Mouse (Mus musculus) v-Abl transformed pro-B cells (cell line): Measurements from ENCODE around the gene Map3k11.
"Not testable (repeated sequence)": the region's sequence is repeated elsewhere in the genome, so short reads cannot be mapped to it uniquely, and the experiment has no call there.

Experiments used
- in situ Hi-C, 2 experiments: fragments of 400-800 bp; cut with MboI; formaldehyde crosslinking; loops; one replicate each; pipeline ENCODE4 v1.15.1; 2025; ENCODE audit not compliant: unreplicated experiment in 2 of 2

Gene Map3k11

DNA sequence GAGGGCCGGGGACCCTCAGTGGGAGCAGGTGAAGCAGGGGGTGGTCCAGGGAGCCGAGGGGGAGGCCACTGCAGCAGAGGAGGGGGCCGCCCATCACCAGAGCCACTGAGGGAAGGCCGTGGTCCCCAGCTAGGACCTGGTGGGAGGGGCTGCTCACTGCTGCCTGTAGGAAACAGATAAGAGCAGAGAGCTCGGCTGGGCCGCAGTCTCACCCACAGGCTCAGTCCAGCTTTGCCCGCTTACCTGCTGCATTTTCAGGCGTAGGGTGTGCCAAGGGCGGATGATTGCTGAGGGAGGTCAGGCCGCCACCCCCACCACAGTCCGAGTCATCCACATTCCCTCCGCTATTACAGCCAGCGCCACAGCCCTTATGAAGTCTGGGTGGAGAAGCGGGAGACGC lies 23.1 kb upstream of the Map3k11 start:
- in situ Hi-C loops = no loop called here

DNA sequence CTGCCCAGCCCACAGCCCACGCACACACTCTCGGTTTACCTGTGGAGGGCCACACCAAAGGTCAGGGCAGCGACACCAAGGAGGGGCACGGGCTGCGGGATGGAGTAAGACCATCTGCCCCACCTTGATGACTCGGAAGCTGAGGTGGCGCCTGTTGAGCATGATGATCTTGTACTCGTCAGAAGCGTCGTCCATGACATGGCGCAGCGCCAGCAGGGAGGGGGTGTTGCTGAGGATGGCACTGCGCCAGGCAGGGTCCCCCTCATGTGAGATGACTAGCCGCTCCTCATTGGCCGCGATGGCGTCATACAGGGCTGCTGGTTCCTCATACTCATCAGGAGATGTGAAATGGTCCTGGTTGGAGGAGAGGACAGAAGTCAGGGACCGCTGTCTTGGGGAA lies 22.2 kb upstream of the Map3k11 start:
- in situ Hi-C loops = no loop called here

DNA sequence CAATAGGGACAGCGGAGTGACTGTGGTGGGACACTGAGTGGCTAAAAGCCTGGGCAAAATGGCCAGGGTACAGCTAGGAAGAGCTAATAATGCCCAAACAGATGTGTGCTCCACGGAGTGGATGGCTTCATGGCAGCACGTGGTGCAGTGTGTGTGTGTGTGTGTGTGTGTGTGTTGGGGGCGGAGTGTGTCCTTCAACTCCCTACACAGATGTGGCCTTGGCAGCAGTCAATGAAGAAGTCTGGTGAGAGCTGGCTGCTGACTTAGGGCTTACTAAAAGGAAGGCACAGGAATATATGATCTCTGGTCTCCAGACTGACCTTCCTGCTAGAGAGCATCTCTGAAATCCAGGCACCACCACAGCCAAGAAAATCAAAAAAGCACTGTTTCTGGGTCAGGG lies 20.2 kb upstream of the Map3k11 start:
- in situ Hi-C loops = no loop called here

DNA sequence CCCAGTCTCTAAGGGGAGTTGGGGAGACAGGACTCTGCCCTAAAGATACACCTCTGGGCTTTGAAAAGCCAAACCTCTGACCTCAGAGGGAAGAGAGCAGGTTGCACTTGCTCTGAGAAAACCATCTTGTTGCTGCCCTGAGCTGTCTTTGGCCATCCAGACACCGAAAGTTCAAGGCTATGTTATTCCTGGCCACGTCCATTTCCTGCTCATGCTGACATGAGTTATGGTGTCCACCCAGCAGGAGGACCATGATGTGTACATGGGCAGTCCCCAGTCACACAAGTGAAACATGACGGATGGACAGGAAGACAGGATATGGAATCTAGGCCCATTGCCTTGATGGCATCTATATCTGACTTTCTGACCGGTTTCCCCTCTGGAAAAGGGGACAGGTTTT lies 8.1 kb upstream of the Map3k11 start:
- in situ Hi-C loops = no loop called here

DNA sequence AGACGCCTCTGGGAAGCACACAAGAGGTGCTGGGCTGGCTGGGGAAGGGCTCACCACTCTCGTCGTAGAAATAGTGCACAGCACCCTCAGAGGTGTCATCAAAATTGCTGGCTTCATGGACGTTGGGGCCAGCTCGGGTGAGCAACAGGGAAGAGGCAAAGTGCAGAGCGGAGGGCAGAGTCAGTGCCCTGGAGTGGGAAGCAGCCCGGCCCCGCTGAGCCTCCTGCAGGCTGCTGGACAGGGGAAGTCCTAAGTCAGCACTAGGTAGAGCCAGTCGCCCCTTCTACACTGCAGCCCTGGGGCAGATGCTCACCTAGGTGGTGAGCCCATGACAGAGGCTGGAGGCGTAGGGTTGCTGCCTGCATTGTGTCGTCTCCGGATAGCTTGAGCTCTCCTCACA lies 4.3 kb upstream of the Map3k11 start:
- in situ Hi-C loops = no loop called here

DNA sequence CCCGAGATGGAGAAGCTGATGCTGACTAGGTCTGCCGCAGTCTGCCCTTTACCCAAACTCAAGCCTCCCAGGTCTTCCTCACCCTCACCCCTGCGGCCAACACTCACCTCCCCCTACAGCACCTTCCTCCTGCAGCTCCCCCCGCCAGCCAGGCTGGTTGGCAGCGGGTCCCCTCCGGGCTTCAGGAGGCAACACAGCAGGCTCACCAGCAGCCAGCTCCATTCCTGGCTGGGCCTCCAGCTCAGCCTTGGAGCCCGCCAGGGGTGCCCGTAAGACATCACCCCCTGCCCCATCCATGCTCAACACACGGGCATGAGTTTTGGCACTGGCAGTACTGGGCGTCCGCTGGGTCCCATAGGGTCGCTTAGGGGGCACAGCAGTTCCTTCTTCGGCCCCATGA lies 3.6 kb upstream of the Map3k11 start:
- in situ Hi-C loops = no loop called here

DNA sequence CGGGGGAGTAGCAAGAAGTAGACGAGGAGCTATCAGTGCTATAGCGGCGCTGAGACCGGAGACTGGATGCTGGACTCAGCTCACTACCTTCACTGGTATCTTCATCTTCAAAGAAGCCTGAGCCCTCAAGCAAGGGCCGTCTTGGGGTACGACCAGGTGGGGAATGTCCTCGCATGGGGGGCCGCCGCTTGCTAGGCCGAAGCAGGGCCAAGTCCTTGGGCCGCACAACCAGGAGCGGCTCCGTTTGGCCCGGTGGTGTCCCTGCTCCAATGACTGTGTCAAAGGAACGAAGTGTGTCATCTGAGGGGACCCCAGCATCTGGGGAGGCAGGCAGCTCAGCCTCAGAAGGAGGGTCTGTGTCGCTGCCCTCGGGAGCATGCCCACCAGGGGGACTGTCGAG lies 3.1 kb upstream of the Map3k11 start:
- in situ Hi-C loops = no loop called here

DNA sequence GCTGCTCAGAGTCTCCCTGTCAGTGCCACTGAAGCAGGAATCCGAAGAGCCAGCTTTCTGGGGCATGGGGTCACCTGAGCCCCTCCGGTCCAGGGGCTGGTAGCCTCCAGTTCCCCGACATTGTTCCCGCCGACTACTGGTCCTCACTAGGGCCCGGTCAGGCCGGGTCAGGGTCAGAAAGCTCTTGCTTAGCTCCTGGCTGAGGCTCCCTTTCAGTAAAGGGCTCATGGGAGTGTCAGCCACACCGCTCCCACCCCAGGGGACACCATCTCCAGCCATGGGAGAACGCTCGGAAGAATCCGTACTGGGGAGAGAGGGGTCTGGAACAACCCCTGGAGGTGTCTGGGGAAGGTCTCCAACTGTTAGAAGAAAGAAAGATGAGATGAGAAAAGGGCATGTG lies 2.7 kb upstream of the Map3k11 start:
- in situ Hi-C loops = no loop called here

DNA sequence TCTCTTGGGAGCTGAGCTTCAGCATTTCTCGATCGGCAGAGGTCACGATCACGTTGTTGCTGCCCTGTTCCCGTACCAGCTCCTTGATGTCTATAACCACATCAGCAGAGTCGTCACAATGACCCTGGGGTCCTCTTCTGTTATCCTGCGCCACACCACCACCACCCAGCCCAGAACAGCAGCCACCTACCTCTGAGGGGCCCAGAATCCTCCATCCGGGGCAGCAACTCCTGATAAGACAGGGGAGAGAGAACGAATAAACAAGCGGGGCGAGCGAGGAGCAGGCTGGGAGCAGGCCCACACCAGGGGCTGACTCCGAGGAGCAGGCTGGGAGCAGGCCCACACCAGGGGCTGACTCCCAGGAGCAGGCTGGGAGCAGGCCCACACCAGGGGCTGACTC lies 2.1 kb upstream of the Map3k11 start:
- in situ Hi-C loops = no loop called here

DNA sequence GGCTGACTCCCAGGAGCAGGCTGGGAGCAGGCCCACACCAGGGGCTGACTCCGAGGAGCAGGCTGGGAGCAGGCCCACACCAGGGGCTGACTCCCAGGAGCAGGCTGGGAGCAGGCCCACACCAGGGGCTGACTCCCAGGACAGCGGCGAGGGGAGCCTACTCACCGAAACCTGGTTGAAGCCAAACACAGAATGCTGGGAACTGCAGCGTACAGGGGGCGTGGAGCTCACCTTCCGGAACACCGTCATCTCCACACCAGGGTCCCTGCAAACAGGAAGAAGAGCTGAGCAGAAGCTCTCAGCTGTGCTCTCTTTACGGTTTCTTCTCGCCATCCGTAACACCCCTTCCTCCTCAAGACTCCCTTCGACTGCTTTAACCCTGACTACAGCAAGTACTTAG lies 1.6 kb upstream of the Map3k11 start:
- in situ Hi-C loops = not testable (repeated sequence)

DNA sequence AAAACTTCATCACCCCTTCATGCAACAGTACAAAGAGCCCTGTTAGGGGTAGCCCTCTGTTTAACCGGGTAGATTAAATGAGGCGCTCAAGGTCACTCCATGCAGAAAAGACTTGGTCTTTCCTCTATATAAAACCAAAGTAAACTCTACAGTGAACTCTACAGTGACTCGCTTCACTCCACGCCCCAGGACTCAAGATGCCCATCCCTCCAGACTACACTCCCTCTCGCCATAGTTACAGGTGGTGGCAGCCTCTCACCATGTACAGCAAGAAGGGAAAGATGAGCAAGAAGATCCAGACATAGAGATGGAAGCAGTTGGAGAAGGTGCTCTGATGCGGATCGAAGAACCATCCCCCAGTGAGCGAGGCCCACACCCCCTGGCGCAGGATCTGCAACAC lies 804 bp upstream of the Map3k11 start:
- in situ Hi-C loops = no loop called here

DNA sequence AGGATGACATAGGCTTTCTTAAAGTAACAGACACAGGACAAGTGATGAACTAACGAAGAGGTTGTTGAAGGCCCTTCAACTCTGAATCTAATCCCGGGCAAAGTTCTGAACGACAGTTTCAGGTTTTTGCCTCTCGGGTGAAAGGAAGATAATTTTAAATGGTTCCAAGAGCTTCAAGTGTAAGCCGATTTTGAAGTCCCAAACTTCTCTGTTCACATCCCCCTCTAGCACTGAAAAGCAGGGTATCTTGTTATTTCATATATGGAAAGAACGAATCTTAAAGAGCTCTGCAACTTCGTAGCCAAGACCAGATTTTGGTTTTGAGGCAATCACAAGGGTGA lies 516 bp downstream of the Map3k11 start:
- in situ Hi-C loops = no loop called here

DNA sequence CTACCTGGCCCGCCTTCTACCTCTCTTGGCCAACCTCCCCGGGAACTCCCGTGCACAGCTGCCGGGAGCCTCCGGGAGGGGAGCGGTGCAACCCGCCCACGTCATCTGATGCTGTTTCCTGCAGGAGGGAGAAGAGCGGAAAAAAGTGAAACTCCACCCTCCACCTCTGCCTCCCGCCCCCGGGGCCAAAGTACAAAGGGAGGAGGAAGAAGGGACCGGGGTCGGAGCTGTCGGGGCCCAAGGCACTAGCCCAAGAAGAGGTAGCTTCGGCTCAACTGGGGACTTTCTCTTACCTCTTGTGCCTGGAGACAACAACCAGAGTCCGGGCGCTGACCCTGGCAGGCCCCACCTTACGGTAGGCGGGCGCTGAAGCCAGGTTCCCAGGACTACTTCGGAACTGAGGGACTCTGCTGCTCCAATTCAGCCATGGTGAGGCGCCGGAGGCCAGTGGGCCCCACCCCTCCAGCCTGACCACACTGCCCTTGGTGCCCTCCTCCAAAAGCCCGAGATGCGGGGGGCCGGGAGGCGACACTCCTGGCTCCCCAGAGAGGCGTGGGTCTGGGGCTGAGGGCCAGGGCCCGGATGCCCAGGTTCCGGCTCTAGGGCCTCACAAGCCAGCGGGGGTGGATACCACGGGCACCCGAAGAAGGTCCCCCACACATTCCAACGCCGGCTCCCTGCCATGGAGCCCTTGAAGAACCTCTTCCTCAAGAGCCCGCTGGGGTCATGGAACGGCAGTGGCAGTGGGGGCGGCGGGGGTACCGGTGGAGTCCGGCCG lies 1.2 kb downstream of the Map3k11 start:
- in situ Hi-C loops = no loop called here

DNA sequence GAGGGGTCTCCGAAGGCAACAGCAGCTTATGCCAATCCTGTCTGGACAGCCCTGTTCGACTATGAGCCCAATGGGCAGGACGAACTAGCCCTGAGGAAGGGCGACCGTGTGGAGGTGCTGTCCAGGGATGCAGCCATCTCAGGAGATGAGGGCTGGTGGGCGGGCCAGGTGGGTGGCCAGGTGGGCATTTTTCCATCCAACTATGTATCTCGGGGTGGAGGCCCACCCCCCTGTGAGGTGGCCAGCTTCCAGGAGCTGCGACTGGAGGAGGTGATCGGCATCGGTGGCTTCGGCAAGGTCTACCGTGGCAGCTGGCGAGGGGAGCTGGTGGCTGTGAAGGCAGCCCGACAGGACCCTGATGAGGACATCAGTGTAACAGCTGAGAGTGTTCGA lies 1.8 kb downstream of the Map3k11 start:
- in situ Hi-C loops = no loop called here

DNA sequence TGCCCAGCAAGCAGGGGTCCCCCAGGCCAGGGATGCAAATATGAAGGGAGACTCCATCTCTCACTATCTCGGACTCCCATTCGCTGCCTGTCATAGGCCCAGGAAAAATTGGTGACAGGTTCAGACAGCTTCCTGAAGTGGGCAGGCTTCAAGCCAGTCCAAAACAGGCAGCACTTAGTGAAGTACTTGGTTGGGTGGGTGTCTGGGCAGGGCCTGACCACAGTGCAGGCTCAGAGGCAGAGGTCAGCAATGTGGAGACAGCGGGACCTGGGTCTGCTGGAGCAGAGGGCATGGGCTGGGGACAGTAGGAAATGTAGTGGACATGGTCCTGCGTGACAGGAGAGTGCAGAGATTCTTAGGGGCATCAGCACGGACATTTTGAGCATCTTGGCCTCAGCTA lies 3.1 kb downstream of the Map3k11 start:
- in situ Hi-C loops = no loop called here

DNA sequence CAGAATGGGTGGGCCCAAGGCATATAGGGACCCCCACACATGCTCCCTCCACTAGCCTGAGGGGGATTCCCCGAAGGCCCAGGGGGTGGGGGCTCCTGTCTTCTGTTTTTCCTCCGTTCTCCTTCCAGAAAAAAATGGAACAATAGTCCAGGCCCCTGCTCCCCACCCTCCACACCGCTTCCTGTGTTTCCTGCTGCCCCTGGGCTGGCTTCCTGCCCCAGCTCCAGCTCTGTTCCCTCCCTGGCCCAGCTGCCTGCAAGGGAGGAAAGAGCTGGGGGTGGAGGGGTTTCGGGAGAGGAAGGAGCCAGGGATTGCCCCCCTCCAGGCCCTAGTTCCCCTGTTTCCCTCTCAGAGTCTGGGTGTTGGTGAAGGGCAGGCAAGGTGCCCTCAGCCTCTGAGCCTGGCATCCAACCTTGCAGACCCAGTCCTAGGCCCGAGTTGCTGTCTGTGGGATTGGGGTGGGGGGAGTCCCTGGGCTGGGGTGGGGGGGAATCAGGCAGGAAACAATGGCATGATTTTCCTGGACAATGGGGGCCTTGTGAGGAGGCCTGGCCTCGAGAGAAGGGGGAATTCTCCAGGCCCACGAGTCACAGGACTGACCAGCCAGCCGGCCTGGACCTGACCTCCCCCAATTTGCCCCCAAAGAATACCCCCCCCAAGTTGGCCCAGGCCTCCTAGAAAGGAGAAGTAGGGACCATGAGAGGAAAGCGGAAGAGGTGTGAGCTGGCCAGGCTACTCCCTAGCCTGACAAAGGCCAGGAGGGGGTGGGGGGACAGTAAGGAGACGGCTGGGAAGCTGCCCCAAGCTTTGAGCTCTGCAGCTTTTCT lies 3.8 kb downstream of the Map3k11 start:
- in situ Hi-C loops = no loop called here

DNA sequence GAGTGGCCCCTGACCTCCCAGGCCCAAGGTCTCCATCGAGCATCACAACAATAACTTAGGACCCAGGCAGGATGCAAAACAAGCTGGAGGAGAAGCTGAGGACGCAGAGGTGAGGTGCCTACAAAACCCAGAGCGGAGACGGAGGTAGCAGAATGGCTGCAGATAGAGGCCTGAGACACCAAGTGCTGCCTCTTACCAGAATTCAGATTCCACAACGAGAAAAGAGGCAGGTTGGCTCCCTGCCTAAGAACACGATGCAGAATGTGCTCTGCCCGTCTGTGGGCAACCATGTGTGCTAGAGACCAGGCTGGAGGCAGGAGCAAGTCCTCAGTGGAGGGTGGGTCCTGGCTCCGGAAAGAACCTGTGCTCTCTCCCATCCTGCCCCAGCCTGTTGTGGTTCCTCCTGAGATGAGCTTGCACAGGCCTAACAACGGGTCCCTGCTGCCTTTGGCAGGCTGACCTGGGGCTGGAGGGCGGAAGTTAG lies 4.4 kb downstream of the Map3k11 start:
- in situ Hi-C loops = no loop called here

DNA sequence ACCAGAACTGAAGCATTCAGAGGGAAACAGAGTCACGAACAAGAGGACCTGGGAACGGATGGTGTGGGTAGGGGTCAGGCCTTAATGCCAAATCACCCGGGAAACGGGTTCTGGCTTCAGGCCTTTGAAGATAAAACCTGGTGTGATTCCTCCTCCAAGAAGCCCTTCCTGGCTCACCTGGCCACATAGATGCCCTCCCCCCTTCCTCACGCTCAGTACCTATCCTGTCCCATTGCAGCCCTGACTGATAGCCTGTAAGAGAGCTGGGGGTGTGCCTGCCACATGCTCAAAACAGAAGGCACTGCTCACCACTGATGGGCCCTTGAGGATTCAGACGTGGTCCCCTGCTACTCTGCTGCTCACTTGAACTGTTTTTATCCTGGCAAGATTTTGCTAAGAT lies 5.3 kb downstream of the Map3k11 start:
- in situ Hi-C loops = no loop called here

DNA sequence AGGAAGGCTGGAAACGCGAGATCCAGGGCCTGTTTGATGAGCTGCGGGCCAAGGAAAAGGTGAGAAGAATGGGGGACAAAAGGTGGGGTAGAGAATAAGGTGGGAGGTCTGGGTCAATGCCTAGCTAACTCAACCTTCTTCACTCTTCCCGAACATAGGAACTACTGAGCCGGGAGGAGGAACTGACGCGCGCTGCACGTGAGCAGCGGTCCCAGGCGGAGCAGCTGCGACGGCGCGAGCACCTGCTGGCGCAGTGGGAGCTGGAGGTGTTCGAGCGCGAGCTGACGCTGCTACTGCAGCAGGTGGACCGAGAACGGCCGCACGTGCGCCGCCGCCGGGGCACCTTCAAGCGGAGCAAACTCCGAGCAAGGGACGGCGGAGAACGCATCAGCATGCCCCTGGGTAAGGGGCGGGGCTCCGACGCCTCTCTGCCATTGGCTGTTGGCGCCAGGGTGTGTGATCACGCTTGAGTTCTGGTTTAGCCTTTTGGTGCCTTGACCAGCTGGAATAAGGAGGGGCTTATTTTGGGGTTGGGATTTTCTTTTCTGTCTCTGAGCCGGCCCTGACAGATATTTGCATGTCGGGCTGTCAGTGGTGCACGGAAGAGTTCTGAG lies 7.4 kb downstream of the Map3k11 start:
- in situ Hi-C loops = no loop called here

DNA sequence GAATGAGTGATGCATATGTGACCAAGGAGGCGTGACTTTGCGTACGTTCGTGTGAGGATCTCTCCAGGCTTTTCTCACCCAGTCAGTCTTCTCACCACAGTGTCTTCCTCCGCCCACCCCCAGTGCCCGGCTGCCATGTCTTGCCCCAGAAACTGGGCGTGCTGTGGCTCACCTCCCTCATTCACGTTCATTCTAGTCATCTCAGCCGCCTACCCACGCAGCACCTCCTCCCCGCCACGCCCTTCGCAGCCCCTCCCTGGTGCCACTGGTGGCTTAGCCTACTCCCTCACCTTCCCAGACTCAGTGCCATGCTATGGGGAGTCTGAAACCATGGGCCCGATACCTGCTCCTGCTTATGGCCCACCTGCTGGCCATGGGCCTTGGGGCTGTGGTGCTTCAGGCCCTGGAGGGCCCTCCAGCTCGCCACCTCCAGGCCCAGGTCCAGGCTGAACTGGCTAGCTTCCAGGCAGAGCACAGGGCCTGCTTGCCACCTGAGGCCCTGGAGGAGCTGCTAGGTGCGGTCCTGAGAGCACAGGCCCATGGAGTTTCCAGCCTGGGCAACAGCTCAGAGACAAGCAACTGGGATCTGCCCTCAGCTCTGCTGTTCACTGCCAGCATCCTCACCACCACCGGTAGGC lies 15.7 kb downstream of the Map3k11 start, which contains the start of gene Kcnk7:
Gene Kcnk7, plus strand, starts transcription at position 205 of the 638 bp plus-strand sequence.
- in situ Hi-C loops = loop anchor here in 1 of 2 experiments (10.0 kb wide), 1 partner anchor 71 kb away; the partner anchor contains the start of gene Scyl1
